Mouse (Mus musculus) gastrocnemius, postnatal 10 days (tissue): ENCODE results near the gene Rnf215. TPM values are rescaled to one million over a fixed set of nuclear protein-coding genes. Genes with fewer than 3 reads are reported as not detected.
"Not testable (repeated sequence)": the region's sequence is repeated elsewhere in the genome, so short reads cannot be mapped to it uniquely, and the experiment has no call there.

Source experiments
- DNase-seq: peaks from one replicate; pipeline ENCODE4 v3.0.0; 2021; ENCODE audit warnings: mixed read lengths
- total RNA-seq, 2 experiments: library from RNA; stranded (reverse); gene quantifications; 2 replicates each; pipeline ENCODE4 v1.2.3; 2021

The Rnf215 gene
- total RNA-seq, 2 experiments from 2014 or later, result 7.8 to 13.3 TPM

GRCm38 (mm10) chr11:4147098-4147497 lies 12.1 kb downstream of the Rnf215 start:
- peak; percentile 37 for DNase-seq

GRCm38 (mm10) chr11:4148120-4148519 lies 13.1 kb downstream of the Rnf215 start:
- DNase-seq, result no peak

- DNase-seq, result no peak
Measured at GRCm38 (mm10) chr11:4148536-4149156, 13.6 kb downstream of the Rnf215 start.

- no peak for DNase-seq
Measured at GRCm38 (mm10) chr11:4149886-4150285, 14.9 kb downstream of the Rnf215 start.

DNA sequence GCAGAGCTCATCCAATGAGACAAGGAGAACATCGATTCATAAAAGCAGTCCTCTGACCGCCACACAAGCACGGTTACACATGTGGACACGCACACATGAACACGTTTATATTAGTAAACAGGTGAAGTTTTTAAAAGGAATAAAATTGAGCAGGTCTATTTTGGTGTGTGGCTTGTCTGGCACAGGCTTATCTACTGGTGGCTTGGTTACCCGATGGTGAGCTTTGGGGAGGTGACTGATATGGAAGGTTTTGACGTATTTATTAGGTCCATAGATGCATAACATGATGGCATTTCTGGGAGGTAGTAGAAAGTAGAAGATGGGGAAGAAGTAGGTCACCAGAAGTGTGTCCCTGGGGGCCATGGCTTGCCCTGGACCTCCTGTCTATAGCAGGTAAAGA lies 18.7 kb downstream of the Rnf215 start:
- no peak for DNase-seq

DNA sequence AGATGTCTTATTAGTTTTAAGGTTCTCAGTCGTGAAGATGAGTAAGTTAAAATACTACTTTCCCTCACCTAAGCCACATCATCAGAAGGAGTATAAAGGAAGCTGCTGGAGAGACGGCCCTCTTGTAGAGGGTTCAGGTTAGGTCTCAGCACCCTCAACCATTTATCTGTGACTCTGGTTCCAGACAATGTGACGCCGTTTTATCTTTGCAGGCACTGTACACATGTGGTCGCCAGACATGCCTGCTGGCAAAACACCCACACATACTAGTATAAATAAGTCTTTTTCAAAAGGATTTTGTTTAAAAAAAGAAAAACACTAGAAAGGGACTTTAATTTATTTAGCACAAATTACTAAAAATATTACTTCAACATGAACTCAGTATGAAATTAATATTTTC lies 20.6 kb downstream of the Rnf215 start:
- no peak for DNase-seq

- no peak for DNase-seq
Measured at GRCm38 (mm10) chr11:4158676-4159075, 23.7 kb downstream of the Rnf215 start.

- peak; percentile 96 for DNase-seq
Measured at GRCm38 (mm10) chr11:4159808-4160708, 25.1 kb downstream of the Rnf215 start, which contains the start of the genes Ccdc157 and Sf3a1. TSS of gene Ccdc157 (minus strand) at chr11:4160293. TSS of gene Sf3a1 (plus strand) at chr11:4160350.

- no peak for DNase-seq
Measured at GRCm38 (mm10) chr11:4160758-4161480, 25.9 kb downstream of the Rnf215 start.

DNA sequence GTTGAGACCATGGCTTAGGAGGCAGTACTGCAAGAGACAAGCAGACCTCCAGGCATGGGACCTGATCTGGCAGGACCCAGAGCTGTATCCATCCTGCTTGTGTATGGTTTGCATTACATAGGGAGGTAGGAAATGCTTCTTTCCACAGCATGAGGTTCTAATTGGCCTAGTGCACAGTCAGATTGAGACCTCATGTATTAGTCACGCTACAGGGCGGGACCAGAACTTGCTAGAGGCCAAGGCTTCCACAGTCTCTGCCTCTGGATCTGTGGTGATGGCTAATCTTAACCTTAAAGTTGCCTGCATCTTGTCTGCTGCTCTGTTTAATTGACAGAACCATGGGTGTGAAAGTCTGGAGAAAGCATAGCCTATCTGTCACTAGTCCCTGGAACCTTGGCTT lies 29.7 kb downstream of the Rnf215 start:
- no peak for DNase-seq

- no peak for DNase-seq
Measured at GRCm38 (mm10) chr11:4166467-4167090, 31.6 kb downstream of the Rnf215 start.

DNA sequence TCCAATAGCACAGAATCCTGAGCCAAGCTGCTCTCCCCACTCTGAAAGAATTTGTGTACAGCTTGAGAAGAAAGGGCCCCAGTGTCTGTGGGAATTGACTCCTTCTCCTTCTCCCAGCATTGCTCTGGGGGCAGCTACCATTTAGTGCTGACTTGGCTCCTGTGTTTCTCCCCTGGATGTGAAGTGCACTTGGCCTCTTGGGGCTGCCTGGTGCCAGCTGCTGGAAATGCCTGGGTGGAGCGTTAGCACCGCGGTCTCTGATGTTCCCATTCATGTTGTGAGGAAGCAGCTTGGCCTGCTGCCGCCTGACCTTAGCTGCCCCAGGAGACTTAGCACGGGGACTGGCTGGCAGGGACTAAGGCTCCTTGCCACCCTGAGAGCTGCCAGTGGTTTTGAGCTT lies 39.6 kb downstream of the Rnf215 start:
- peak; percentile 70 for DNase-seq

- DNase-seq, result no peak
Measured at GRCm38 (mm10) chr11:4177716-4178115, 42.7 kb downstream of the Rnf215 start.

GRCm38 (mm10) chr11:4182061-4182460 lies 47.1 kb downstream of the Rnf215 start:
- no peak for DNase-seq

GRCm38 (mm10) chr11:4183511-4183910 lies 48.5 kb downstream of the Rnf215 start:
- no peak for DNase-seq

DNA sequence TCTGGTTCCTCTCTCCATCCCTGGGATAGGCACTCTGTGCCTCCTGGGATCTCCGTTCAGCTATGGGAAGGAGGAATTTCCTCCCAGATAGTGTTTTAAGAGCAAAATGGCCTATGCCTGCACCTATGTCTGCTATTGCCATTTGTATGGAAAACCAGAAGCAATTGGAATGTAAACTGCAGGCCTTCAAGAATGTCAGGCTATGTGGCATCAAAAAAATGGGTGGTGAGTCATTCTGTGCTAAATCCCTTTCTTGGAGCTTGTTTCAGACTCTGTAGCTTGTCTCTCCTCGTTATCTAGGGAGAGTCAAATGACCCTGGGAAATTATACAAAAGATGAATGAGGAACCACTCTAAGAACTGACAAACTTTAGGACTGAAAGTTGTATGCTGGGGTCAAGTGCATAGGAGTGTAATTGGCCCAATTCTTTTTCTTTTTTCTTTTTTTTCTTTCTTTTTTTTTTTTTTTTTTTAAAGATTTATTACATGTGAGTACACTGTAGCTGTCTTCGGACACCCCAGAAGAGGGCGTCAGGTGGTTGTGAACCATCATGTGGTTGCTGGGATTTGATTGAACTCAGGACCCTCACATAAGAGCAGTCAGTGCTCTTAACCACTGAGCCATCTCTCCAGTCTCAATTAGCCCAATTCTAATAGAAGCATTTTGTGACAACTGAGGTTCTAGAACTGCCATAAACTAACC lies 49.4 kb downstream of the Rnf215 start:
- no peak for DNase-seq

DNA sequence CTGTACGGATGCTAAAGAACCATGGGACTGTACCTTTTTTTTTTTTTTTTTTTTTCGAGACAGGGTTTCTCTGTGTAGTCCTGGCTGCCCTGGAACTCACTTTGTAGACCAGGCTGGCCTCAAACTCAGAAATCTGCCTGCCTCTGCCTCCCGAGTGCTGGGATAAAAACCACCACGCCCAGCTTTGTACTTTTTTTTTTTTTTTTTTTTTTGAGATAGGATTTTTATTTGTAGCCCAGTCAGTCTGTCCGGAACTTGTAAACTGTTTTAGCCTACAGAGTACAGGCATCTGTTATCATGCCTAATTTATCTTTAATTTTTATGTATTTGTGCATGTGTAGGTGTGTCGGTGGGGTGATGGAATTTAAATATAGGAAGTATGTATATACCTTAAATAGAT lies 50.5 kb downstream of the Rnf215 start:
- DNase-seq, result not testable (repeated sequence)

DNA sequence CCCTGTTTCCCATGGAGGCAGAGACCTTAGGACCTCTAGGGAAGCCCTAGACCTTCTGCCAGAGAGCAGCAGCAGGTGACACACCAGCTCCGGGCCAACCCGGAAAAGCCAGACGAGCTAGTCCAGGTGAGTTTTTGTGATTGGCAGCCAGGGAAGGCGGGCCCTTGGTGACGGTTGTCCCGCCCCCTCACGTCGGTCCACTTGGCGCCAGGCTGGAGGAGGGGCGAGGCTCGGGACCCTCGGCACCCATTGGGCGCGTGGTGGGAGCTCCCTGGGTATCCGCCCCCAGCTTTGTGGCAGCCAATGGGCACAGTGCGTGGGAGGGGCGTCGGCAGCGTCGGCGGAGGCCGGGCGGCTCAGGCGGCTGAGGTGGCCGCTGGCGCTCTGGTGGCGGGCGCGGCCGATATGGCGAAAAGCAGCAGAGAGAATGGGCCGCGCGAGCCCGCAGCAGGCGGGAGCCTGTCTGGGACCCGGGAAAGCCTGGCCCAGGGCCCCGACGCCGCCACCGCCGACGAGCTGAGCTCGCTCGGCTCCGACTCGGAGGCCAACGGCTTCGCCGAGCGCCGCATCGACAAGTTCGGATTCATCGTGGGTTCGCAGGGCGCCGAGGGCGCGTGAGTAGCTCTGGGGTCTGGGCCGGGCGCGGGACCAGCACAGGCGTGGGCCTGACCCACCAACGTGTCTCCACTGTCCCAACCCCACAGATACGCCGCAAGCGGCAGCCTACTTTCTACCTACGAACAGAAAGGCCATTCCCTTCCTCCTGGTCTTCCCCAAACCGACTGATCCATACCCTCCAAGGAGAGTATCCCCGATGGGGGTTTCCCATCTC lies 51.7 kb downstream of the Rnf215 start, which contains the start of gene Tbc1d10a:
TSS of gene Tbc1d10a (plus strand) at position 304 of the 832 bp plus-strand sequence.
- DNase-seq, result peak; percentile 94

DNA sequence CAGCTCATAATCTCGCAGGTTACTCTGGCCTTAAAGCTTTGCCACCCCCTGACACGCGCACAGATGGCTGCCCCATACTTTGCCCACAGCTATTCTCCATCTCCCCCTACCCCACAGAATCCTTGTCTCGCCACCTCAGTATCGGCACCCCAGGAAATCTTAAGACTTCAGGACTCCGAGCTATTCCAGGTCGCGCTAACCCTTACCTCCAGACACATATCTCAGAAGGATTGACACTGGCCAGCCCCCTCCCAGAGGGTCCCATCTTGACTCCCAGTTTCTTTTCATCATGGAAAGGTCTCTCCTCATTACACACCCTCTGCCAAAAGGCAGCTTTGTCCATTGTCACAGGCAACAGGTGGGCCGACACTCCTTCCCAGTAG lies 52.3 kb downstream of the Rnf215 start:
- no peak for DNase-seq

GRCm38 (mm10) chr11:4189182-4189581 lies 54.2 kb downstream of the Rnf215 start:
- DNase-seq, result no peak

DNA sequence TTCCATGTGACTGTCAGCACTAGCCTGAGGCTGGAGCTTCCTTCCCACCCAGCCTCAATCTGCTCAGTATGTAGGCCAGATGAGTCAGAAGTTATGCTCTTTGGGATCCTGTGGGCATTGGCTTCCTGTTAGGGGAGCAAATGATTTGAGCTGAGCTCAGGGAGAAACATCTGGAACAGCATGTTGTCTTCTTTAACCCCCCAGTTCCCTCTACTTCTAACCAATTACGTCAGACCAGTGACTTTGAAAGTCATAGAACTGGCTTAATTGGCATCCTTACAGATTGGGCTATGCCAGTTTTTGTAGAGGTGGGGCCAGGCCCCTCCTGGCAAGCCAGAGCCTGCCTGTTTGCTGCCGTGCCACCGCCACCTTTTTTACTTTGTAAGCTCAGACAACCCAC lies 55.7 kb downstream of the Rnf215 start:
- no peak for DNase-seq
